Mouse (Mus musculus): Measurements from ENCODE around the gene Nsrp1. TPM values are rescaled to one million over a fixed set of nuclear protein-coding genes. Genes with fewer than 3 reads are reported as not detected.

Nsrp1 gene
- polyA plus RNA-seq, 1 experiment: 0.65 TPM

DNA sequence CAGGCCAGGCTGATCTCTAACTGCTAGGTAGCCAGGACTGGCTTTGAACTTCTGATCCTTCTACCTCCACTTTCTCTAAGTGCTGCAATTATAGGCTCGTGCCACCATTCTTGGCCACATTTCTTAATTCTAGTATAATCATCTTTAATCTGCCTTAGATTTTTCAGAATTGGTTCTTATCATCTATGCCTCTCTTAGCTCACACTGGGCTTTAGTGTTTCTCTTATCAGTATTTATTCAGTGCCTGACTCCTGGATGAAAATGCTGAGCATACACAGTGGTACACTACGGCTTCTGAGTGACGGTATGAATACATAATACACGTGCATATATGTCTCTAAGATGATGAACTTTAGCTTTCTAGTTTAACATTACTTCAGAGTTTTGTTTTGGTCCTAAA, 9.4 kb downstream of the Nsrp1 start:
- no peaks in the 10 kb centered on the region for H3K27me3 ChIP-seq (ENCODE audit: control insufficient read depth)
- H3K9me3 ChIP-seq (ENCODE audit: control insufficient read depth, low read length): no peaks in the 10 kb centered on the region
- H3K4me1 ChIP-seq (ENCODE audit: control insufficient read depth): no peaks in the 10 kb centered on the region
- H3K4me3 ChIP-seq (replicated peaks): no peak overlapping the region
- TF ChIP-seq GATA1 (IDR thresholded peaks at IDR 0.05; ENCODE audit: low read length): no peak
- TF ChIP-seq TAL1 (IDR thresholded peaks at IDR 0.05; ENCODE audit: low read length): no peak
- H3K36me3 ChIP-seq (ENCODE audit: control insufficient read depth): peaks cover 25% of the 10 kb centered on the region

DNA sequence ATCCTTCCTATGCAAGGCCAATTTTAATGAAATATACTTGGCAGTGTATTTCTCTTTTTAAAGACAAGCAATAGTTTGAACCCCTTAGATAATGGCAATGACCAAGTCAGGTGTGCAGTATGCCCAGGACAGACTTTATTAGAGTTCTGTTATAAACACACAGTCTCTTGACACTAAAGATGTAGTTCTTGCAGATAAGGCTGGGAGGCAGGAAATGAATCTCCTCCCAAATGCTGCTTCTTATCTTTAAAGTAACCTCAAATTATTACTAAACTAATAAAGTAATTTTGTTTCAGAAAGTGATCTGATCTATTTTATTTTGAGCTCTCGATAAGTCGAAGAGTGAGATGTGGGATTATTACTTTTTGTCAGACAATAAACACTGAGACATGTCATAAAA, 14.8 kb downstream of the Nsrp1 start:
- no peaks in the 10 kb centered on the region for H3K9me3 ChIP-seq (ENCODE audit: control insufficient read depth, low read length)
- TF ChIP-seq GATA1 (IDR thresholded peaks at IDR 0.05; ENCODE audit: low read length) (no peak), TAL1 (IDR thresholded peaks at IDR 0.05; ENCODE audit: low read length) (no peak)
- no peak overlapping the region for H3K4me3 ChIP-seq (replicated peaks)
- H3K27me3 ChIP-seq (ENCODE audit: control insufficient read depth): no peaks in the 10 kb centered on the region
- no peaks in the 10 kb centered on the region for H3K4me1 ChIP-seq (ENCODE audit: control insufficient read depth)
- peaks cover 5% of the 10 kb centered on the region for H3K36me3 ChIP-seq (ENCODE audit: control insufficient read depth)

DNA sequence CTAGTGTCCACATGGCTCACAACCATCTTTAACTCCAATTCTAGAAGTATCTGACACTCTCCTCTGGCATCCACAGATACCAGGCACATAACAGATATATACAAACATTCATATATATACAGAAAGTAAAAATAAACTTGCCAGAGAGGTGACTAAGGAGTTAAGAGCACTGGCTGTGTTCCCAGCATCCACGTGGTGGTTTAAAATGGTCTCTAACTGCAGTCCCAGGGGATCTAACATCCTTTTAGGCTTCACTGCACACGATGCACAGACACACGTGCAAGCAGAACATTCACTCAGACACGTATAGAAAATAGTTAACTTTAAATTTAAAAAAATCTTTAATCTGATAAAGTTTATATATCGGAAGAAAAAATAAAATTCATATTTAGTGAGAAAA, 16.3 kb downstream of the Nsrp1 start:
- TF ChIP-seq TAL1 (IDR thresholded peaks at IDR 0.05; ENCODE audit: low read length) (no peak), GATA1 (IDR thresholded peaks at IDR 0.05; ENCODE audit: low read length) (no peak)
- Histone ChIP-seq H3K9me3 (ENCODE audit: control insufficient read depth, low read length) (no peaks in the 10 kb centered on the region), H3K27me3 (ENCODE audit: control insufficient read depth) (no peaks in the 10 kb centered on the region), H3K36me3 (ENCODE audit: control insufficient read depth) (peaks cover 5% of the 10 kb centered on the region), H3K4me3 (replicated peaks) (no peak overlapping the region), H3K4me1 (ENCODE audit: control insufficient read depth) (no peaks in the 10 kb centered on the region)

DNA sequence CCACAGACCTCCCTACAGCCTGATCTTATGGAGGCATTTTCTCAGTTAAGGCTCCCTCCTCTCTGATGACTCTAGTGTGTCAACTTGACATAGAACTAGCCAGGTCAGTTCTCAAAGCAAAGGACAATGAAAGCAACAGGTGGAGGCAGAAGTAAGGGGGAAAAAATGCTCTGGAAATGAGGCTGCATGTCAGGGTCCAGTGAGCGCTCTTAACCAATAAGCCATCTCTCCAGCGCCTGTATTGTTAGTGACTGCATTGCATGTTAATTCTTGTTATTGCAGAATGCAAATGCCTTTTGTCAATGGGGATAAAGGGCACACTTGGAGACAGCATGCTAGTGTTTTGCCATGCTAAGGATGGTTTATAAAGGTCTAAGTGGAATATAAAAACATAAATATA, 35.4 kb downstream of the Nsrp1 start:
- H3K27me3 ChIP-seq (ENCODE audit: control insufficient read depth): no peaks in the 10 kb centered on the region
- no peaks in the 10 kb centered on the region for H3K9me3 ChIP-seq (ENCODE audit: control insufficient read depth, low read length)
- TF ChIP-seq TAL1 (IDR thresholded peaks at IDR 0.05; ENCODE audit: low read length): no peak
- no peak for TF ChIP-seq GATA1 (IDR thresholded peaks at IDR 0.05; ENCODE audit: low read length)
- no peak overlapping the region for H3K4me3 ChIP-seq (replicated peaks)
- H3K36me3 ChIP-seq (ENCODE audit: control insufficient read depth): peaks cover 30% of the 10 kb centered on the region
- no peaks in the 10 kb centered on the region for H3K4me1 ChIP-seq (ENCODE audit: control insufficient read depth)

DNA sequence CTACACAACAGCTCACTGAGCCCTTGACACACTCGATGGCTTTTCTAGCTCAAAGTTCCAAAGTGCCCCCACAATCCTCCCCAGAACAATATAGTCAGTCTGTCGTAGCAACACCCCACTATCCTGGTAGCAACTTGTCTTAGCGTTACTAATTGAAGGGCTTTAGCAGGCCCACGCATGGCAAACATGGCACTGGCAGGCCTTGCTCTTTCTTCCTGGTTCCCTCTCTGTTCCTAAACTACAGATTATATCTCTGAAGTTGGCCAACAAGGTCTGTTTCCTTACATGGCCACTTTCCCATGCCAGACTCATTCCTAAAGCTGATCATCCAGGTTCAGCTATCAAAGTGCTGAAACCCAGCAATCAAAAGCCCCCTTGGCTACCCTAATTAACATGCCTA, 36.3 kb downstream of the Nsrp1 start:
- no peak overlapping the region for H3K4me3 ChIP-seq (replicated peaks)
- H3K27me3 ChIP-seq (ENCODE audit: control insufficient read depth): no peaks in the 10 kb centered on the region
- no peaks in the 10 kb centered on the region for H3K4me1 ChIP-seq (ENCODE audit: control insufficient read depth)
- no peaks in the 10 kb centered on the region for H3K9me3 ChIP-seq (ENCODE audit: control insufficient read depth, low read length)
- H3K36me3 ChIP-seq (ENCODE audit: control insufficient read depth): peaks cover 20% of the 10 kb centered on the region
- no peak for TF ChIP-seq GATA1 (IDR thresholded peaks at IDR 0.05; ENCODE audit: low read length)
- no peak for TF ChIP-seq TAL1 (IDR thresholded peaks at IDR 0.05; ENCODE audit: low read length)

DNA sequence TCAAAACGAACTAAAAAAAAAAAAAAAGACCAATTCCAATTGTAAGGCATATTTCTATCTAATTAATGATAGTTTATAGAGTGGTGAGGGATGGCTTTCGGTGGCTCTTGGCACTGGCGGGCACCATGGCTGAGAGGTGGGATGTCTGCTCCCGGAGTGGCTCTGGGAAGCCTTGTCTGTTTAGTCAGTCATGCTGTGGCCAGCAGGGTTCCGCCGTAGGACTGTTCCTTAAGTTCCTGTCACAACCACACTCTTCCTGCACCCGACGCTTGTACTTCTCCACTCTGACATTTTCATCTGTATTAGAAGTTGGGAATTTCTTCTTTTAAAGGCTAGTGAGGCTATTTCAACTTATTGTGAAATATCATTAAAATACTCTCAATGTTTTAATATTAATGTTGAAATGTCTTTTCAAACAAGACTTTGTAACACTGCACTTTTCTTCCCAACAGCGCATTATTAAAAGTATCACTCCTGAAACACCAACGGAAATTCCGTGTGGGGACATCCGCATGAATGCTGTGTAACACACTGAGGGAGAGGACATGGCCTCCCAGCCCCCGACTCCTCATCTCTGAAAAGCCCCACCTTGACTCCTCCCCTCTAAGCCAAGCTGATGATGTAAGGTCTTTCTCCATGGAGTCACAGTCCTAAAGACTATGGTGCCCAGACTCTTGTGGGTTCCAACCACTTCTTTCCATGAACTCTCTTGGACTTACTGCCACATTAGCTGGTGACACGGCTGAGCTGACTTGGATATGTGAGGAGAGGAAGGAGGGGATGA, 46.9 kb downstream of the Nsrp1 start:
- Histone ChIP-seq H3K27me3 (ENCODE audit: control insufficient read depth) (no peaks in the 10 kb centered on the region), H3K9me3 (ENCODE audit: control insufficient read depth, low read length) (no peaks in the 10 kb centered on the region), H3K4me1 (ENCODE audit: control insufficient read depth) (no peaks in the 10 kb centered on the region), H3K4me3 (replicated peaks) (no peak overlapping the region), H3K36me3 (ENCODE audit: control insufficient read depth) (no peaks in the 10 kb centered on the region)
- TF ChIP-seq GATA1 (IDR thresholded peaks at IDR 0.05; ENCODE audit: low read length): no peak
- TF ChIP-seq TAL1 (IDR thresholded peaks at IDR 0.05; ENCODE audit: low read length): no peak

DNA sequence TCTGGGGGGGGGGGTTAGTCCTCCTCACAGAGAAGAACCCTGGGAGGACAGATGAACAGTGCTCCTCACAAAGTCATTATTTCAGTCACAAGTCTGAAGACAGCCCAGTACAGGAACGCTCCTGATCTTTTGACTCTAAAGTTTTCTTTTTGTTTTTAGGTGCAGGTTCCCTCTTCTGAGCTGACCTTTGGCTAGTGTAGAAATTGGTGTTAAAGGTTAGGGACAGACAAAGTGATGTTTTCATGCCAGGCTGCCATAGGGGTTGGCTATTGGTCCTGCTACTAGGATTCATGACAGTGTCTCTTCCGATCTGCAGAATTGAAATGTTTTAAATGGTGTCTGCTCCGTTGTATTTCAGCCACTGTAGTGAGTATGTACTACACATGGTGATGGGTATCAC, 50.1 kb downstream of the Nsrp1 start:
- no peak overlapping the region for H3K4me3 ChIP-seq (replicated peaks)
- H3K27me3 ChIP-seq (ENCODE audit: control insufficient read depth): no peaks in the 10 kb centered on the region
- H3K4me1 ChIP-seq (ENCODE audit: control insufficient read depth): no peaks in the 10 kb centered on the region
- no peaks in the 10 kb centered on the region for H3K9me3 ChIP-seq (ENCODE audit: control insufficient read depth, low read length)
- H3K36me3 ChIP-seq (ENCODE audit: control insufficient read depth): no peaks in the 10 kb centered on the region
- TF ChIP-seq TAL1 (IDR thresholded peaks at IDR 0.05; ENCODE audit: low read length) (no peak), GATA1 (IDR thresholded peaks at IDR 0.05; ENCODE audit: low read length) (no peak)

DNA sequence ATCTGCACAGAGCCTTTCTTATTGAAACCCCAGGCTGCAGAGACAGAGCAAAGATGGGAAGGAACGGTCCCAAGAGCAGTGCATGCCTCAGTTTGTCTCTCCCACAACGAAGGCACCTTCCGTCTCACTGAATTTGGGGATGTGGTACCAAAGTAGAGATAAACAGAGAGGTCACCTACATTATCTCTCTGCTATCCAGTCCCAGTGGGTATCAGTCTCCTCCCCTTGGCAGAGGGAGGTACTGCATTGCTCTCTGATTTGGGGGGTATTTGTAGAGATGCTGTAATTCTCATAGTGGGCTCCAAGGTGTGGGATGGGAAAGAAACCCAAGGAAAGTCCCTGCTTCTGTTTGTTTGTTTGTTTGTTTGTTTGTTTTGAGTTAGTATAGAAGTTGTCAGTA, 51.7 kb downstream of the Nsrp1 start:
- no peaks in the 10 kb centered on the region for H3K9me3 ChIP-seq (ENCODE audit: control insufficient read depth, low read length)
- H3K4me3 ChIP-seq (replicated peaks): no peak overlapping the region
- no peaks in the 10 kb centered on the region for H3K4me1 ChIP-seq (ENCODE audit: control insufficient read depth)
- H3K27me3 ChIP-seq (ENCODE audit: control insufficient read depth): no peaks in the 10 kb centered on the region
- TF ChIP-seq GATA1 (IDR thresholded peaks at IDR 0.05; ENCODE audit: low read length): no peak
- TF ChIP-seq TAL1 (IDR thresholded peaks at IDR 0.05; ENCODE audit: low read length): no peak
- H3K36me3 ChIP-seq (ENCODE audit: control insufficient read depth): no peaks in the 10 kb centered on the region

DNA sequence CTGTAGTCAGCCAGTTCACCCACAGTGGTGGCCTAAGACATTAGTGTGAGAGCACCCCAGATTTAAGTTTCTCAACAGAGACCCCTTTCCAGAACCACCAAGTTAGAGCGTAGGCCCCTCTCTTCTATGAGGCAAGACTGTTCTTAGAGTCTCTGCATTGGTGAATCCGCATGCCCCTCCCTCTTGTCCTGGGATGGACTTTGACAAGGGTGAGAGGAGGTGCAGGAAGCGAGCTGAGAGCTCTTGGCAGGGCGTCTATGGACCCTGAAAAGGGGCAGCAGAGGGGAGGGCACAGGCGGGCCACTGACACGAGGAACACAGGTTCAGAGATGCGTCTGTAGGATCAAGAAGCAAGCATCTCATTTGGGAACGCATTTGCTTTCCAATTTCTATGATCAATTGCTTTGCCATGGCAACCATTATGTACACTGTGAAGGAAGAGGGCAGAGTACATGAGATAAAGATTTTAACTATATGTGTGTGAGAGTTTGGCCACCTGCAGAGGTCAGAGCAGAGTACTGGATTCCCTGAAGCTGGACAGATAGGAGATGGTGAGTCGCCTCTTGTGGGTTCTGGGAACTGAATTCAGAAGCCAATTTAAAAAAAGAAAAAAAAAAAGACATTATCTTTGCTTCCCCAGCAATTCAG, 56.4 kb downstream of the Nsrp1 start:
- Histone ChIP-seq H3K27me3 (ENCODE audit: control insufficient read depth) (peaks cover 13% of the 10 kb centered on the region), H3K36me3 (ENCODE audit: control insufficient read depth) (no peaks in the 10 kb centered on the region), H3K4me3 (replicated peaks) (no peak overlapping the region), H3K4me1 (ENCODE audit: control insufficient read depth) (no peaks in the 10 kb centered on the region), H3K9me3 (ENCODE audit: control insufficient read depth, low read length) (no peaks in the 10 kb centered on the region)
- TF ChIP-seq TAL1 (IDR thresholded peaks at IDR 0.05; ENCODE audit: low read length): no peak
- TF ChIP-seq GATA1 (IDR thresholded peaks at IDR 0.05; ENCODE audit: low read length): no peak

Data from erythroblast, embryonic 14.5 days (primary cell).